Mouse (Mus musculus): Measurements from ENCODE around the gene Phex. TPM values are rescaled to one million over a fixed set of nuclear protein-coding genes. Genes with fewer than 3 reads are reported as not detected.

Gene Phex
- total and polyA plus RNA-seq, 3 experiments, result 0.01 to 0.12 TPM; not detected in 1

GRCm38 (mm10) chrX:157327756-157328155 lies 87.4 kb downstream of the Phex start:
- no peaks in the 10 kb centered on the region for H3K27me3 ChIP-seq (ENCODE audit: control insufficient read depth in 1 of 2, insufficient read depth in 2 of 2, low read length in 2 of 2)
- H3K79me2 ChIP-seq (ENCODE audit: control insufficient read depth, insufficient read depth, low read length, poor library complexity), result no peaks in the 10 kb centered on the region
- DNase-seq (ENCODE audit: low read depth, low spot score), result no peak
- H3K4me3 ChIP-seq (ENCODE audit: control insufficient read depth in 1 of 2, insufficient read depth in 1 of 2, low read depth in 2 of 2, low read length in 2 of 2), result no peak overlapping the region
- no peak overlapping the region for H3K9ac ChIP-seq (ENCODE audit: control insufficient read depth, low read depth, low read length, poor library complexity, severe bottlenecking)
- H3K36me3 ChIP-seq (ENCODE audit: control insufficient read depth in 1 of 2, insufficient read depth in 2 of 2, low read length in 2 of 2), result no peaks in the 10 kb centered on the region
- H3K4me1 ChIP-seq (ENCODE audit: control insufficient read depth in 1 of 2, insufficient read depth in 2 of 2, low read length in 2 of 2), result no peaks in the 10 kb centered on the region
- no peaks in the 10 kb centered on the region for H3K9me3 ChIP-seq (replicated peaks; ENCODE audit: insufficient read depth, low read length)
- TF ChIP-seq GABPA (IDR thresholded peaks at IDR 0.05; ENCODE audit: low read depth, low read length) (no peak), POLR2A (IDR thresholded peaks at IDR 0.05; ENCODE audit: control insufficient read depth in 1 of 2, insufficient read depth in 1 of 2, low read depth in 1 of 2, low read length in 2 of 2, poor library complexity in 1 of 2) (no peak), EP300 (IDR thresholded peaks at IDR 0.05; ENCODE audit: low read depth in 1 of 2, low read length in 2 of 2) (no peak), NELFE (IDR thresholded peaks at IDR 0.05; ENCODE audit: low read depth, low read length) (no peak), KAT2A (conservative IDR thresholded peaks at IDR 0.05; ENCODE audit: low read depth, low read length) (no peak), RAD21 (IDR thresholded peaks at IDR 0.05; ENCODE audit: low read depth, low read length) (no peak), ZC3H11A (IDR thresholded peaks at IDR 0.05; ENCODE audit: low read depth, low read length) (no peak), MAX (IDR thresholded peaks at IDR 0.05; ENCODE audit: low read length) (no peak), ZMIZ1 (IDR thresholded peaks at IDR 0.05; ENCODE audit: low read depth, low read length) (no peak), MAZ (IDR thresholded peaks at IDR 0.05; ENCODE audit: low read depth, low read length) (no peak), BHLHE40 (IDR thresholded peaks at IDR 0.05; ENCODE audit: borderline replicate concordance, low read depth, low read length) (no peak), SMC3 (IDR thresholded peaks at IDR 0.05; ENCODE audit: low read depth, low read length) (no peak), JUND (IDR thresholded peaks at IDR 0.05; ENCODE audit: low read depth, low read length) (no peak), RCOR1 (IDR thresholded peaks at IDR 0.05; ENCODE audit: low read depth, low read length) (no peak), TCF12 (IDR thresholded peaks at IDR 0.05; ENCODE audit: low read depth, low read length) (no peak), TAL1 (IDR thresholded peaks at IDR 0.05; ENCODE audit: low read length) (no peak)
- no peak overlapping the region for H3K27ac ChIP-seq (ENCODE audit: control insufficient read depth, low read depth, low read length)

GRCm38 (mm10) chrX:157324396-157324795 lies 90.7 kb downstream of the Phex start:
- TF ChIP-seq MAFK (IDR thresholded peaks at IDR 0.05; ENCODE audit: borderline replicate concordance, low read depth, low read length), result no peak

GRCm38 (mm10) chrX:157310331-157310730 lies 104.8 kb downstream of the Phex start:
- Histone ChIP-seq H3K4me1 (ENCODE audit: control insufficient read depth in 1 of 2, insufficient read depth in 2 of 2, low read length in 2 of 2) (no peaks in the 10 kb centered on the region), H3K9ac (ENCODE audit: control insufficient read depth, low read depth, low read length, poor library complexity, severe bottlenecking) (no peak overlapping the region), H3K79me2 (ENCODE audit: control insufficient read depth, insufficient read depth, low read length, poor library complexity) (no peaks in the 10 kb centered on the region), H3K36me3 (ENCODE audit: control insufficient read depth in 1 of 2, insufficient read depth in 2 of 2, low read length in 2 of 2) (no peaks in the 10 kb centered on the region), H3K27me3 (ENCODE audit: control insufficient read depth in 1 of 2, insufficient read depth in 2 of 2, low read length in 2 of 2) (no peaks in the 10 kb centered on the region), H3K27ac (ENCODE audit: control insufficient read depth, low read depth, low read length) (no peak overlapping the region), H3K9me3 (replicated peaks; ENCODE audit: insufficient read depth, low read length) (no peaks in the 10 kb centered on the region), H3K4me3 (ENCODE audit: control insufficient read depth in 1 of 2, insufficient read depth in 1 of 2, low read depth in 2 of 2, low read length in 2 of 2) (no peak overlapping the region)
- DNase-seq (ENCODE audit: low read depth, low spot score), result no peak
- no peak for TF ChIP-seq ZMIZ1 (IDR thresholded peaks at IDR 0.05; ENCODE audit: low read depth, low read length)
- no peak for TF ChIP-seq CHD2 (IDR thresholded peaks at IDR 0.05; ENCODE audit: low read length)
- TF ChIP-seq ELF1 (IDR thresholded peaks at IDR 0.05; ENCODE audit: low read depth, low read length), result no peak
- no peak for TF ChIP-seq MXI1 (IDR thresholded peaks at IDR 0.05; ENCODE audit: low read depth, low read length)
- no peak for TF ChIP-seq ZKSCAN1 (IDR thresholded peaks at IDR 0.05; ENCODE audit: low read depth, low read length)
- TF ChIP-seq NRF1 (IDR thresholded peaks at IDR 0.05; ENCODE audit: insufficient read depth, low read depth, low read length, poor library complexity, severe bottlenecking), result no peak
- TF ChIP-seq MAZ (IDR thresholded peaks at IDR 0.05; ENCODE audit: low read depth, low read length), result no peak
- TF ChIP-seq CTCF (IDR thresholded peaks at IDR 0.05 in 2 of 3, conservative IDR thresholded peaks at IDR 0.05 in 1 of 3; ENCODE audit: control insufficient read depth in 1 of 3, insufficient read depth in 1 of 3, low read depth in 2 of 3, low read length in 3 of 3, poor library complexity in 1 of 3, severe bottlenecking in 1 of 3), result no peak

More at GRCm38 (mm10) chrX:157324396-157324795, 90.7 kb downstream of the Phex start:
- H3K4me3 ChIP-seq (ENCODE audit: control insufficient read depth in 1 of 2, insufficient read depth in 1 of 2, low read depth in 2 of 2, low read length in 2 of 2), result no peak overlapping the region
- no peaks in the 10 kb centered on the region for H3K27me3 ChIP-seq (ENCODE audit: control insufficient read depth in 1 of 2, insufficient read depth in 2 of 2, low read length in 2 of 2)
- no peaks in the 10 kb centered on the region for H3K79me2 ChIP-seq (ENCODE audit: control insufficient read depth, insufficient read depth, low read length, poor library complexity)
- DNase-seq (ENCODE audit: low read depth, low spot score), result no peak
- no peaks in the 10 kb centered on the region for H3K36me3 ChIP-seq (ENCODE audit: control insufficient read depth in 1 of 2, insufficient read depth in 2 of 2, low read length in 2 of 2)
- H3K9me3 ChIP-seq (replicated peaks; ENCODE audit: insufficient read depth, low read length), result no peaks in the 10 kb centered on the region
- no peak overlapping the region for H3K27ac ChIP-seq (ENCODE audit: control insufficient read depth, low read depth, low read length)
- H3K4me1 ChIP-seq (ENCODE audit: control insufficient read depth in 1 of 2, insufficient read depth in 2 of 2, low read length in 2 of 2), result no peaks in the 10 kb centered on the region
- no peak overlapping the region for H3K9ac ChIP-seq (ENCODE audit: control insufficient read depth, low read depth, low read length, poor library complexity, severe bottlenecking)
